Mouse (Mus musculus) heart, embryonic 14.5 days (tissue): ENCODE measurements around the gene Hey2. TPM values are rescaled to one million over a fixed set of nuclear protein-coding genes. Genes with fewer than 3 reads are reported as not detected.

ENCODE experiments used
- ATAC-seq: fragments of 200-750 bp; cut with Nextera tagmentation; 2 replicates; pipeline ENCODE4 v1.8.0; 2017; ENCODE audit warnings: low read depth, moderate TSS enrichment; ENCODE audit not compliant: insufficient number of reproducible peaks, insufficient read depth, low FRiP score
- H3K27ac ChIP-seq, 2 experiments: fragments of 200-500 bp in 1 of 2; fragments of 300-500 bp in 1 of 2; sonication (generic) in 1 of 2; replicated peaks in 1 of 2; 2 replicates each; pipeline ENCODE4 v1.5.1; 2012 to 2014; ENCODE audit warnings: low read depth in 2 of 2, low read length in 2 of 2, control low read depth in 1 of 2, mild to moderate bottlenecking in 1 of 2, mixed read lengths in 1 of 2; ENCODE audit not compliant: control insufficient read depth in 1 of 2, insufficient read depth in 1 of 2
- H3K27me3 ChIP-seq: fragments of 300-500 bp; sonication (generic); 2 replicates; pipeline ENCODE4 v1.6.1; 2014; ENCODE audit warnings: mild to moderate bottlenecking, low read length, control low read depth; ENCODE audit not compliant: control insufficient read depth, insufficient read depth
- H3K36me3 ChIP-seq: fragments of 300-500 bp; sonication (generic); 2 replicates; pipeline ENCODE4 v1.6.1; 2014; ENCODE audit warnings: mild to moderate bottlenecking, control low read depth, low read length, mixed read lengths; ENCODE audit not compliant: control insufficient read depth, insufficient read depth
- H3K4me1 ChIP-seq, 2 experiments: fragments of 200-500 bp in 1 of 2; fragments of 300-500 bp in 1 of 2; sonication (generic) in 1 of 2; 2 replicates each; pipeline ENCODE4 v1.6.1; 2012 to 2014; ENCODE audit warnings: low read length in 2 of 2, control low read depth in 1 of 2, mixed read lengths in 1 of 2; ENCODE audit not compliant: control insufficient read depth in 2 of 2, insufficient read depth in 2 of 2
- H3K4me2 ChIP-seq: fragments of 300-500 bp; sonication (generic); 2 replicates; pipeline ENCODE4 v1.6.1; 2014; ENCODE audit warnings: mild to moderate bottlenecking, low read length
- H3K4me3 ChIP-seq, 2 experiments: fragments of 200-500 bp in 1 of 2; fragments of 300-500 bp in 1 of 2; sonication (generic) in 1 of 2; 2 replicates each; pipeline ENCODE4 v1.5.1; 2012 to 2014; ENCODE audit warnings: low read length in 2 of 2, mild to moderate bottlenecking in 2 of 2, control low read depth in 1 of 2, low read depth in 1 of 2, moderate library complexity in 1 of 2; ENCODE audit not compliant: control insufficient read depth in 1 of 2, insufficient read depth in 1 of 2
- H3K9ac ChIP-seq: fragments of 300-500 bp; sonication (generic); 2 replicates; pipeline ENCODE4 v1.6.1; 2014; ENCODE audit warnings: mild to moderate bottlenecking, low read length
- H3K9me3 ChIP-seq: fragments of 300-500 bp; sonication (generic); 2 replicates; pipeline ENCODE4 v1.6.1; 2016; ENCODE audit warnings: low read length, control low read depth; ENCODE audit not compliant: control insufficient read depth
- WGBS: fragments of 180-500 bp; shearing (Covaris S2); extraction: QIAGEN DNeasy Blood & Tissue Kit; methylation state at CpG from one replicate; pipeline ENCODE4 v1.1.7; 2014; 5-methylcytosine and 5-hydroxymethylcytosine counted together
- polyA plus RNA-seq: library from polyadenylated mRNA; unstranded; fragments of >200 nt; fragmentation: Nextera tagmentation; extraction: Ambion mirVana; gene quantifications from 2 replicates; pipeline ENCODE4 v1.2.1, GENCODE M21; 2014

The Hey2 gene
- polyA plus RNA-seq, result 36.2 and 38.0 TPM in 2 replicates

DNA sequence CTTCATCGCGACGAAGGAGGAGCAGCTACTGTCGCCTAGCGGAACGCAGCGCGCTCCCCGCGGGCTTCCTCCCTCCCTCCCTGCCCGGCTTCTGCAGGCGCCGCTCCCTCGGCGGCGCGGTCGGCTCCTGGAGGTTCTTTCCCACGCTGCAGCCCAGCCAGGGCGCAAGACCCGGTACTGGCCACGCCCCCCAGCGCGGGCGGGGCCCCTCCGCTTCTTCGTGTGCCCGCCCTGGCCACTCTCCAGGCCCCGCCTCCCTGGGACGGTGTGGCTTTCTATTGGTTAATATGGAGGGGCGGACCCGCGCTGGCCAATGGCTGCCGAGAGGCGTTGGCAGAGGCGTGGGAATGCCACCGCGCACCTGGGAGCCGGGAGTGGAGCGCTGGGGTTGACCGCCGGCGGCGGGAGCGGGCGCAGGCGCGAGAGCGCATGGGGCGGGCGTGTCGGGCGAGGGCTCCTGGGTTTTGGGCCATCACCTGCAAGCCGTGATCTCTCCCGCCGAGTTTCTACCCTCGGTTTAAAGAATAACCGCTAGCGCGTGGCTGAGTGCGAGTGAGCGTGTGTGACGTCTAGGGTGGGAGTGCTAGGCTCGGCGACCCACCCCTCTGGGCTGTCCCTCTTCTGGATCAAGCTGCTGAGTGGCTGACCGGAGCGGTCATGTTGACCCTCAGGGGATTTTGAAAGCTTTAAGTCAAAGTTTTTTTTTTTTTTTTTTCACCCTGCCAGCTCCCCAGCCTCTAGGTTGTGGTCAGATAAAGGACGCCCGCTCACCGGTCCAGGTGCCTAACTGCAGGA is at the start of gene Hey2:
Hey2 (minus strand) TSS at position 159 of the 795 bp plus-strand sequence.
- peak; percentile 98 for ATAC-seq
- Histone ChIP-seq H3K36me3 (peaks cover 15% of the 10 kb centered on the region), H3K27ac (peak within 1 kb of the TSS; percentile 94 to 96), H3K4me1 (peaks cover 7 to 17% of the 10 kb centered on the region in 2 experiments), H3K4me2 (peak within 1 kb of the TSS; percentile 81), H3K9ac (peak within 1 kb of the TSS; percentile 96), H3K9me3 (no peaks in the 10 kb centered on the region), H3K4me3 (peak within 1 kb of the TSS; percentile 85 to 87), H3K27me3 (no peaks in the 10 kb centered on the region)
- under 1% methylated on average over 70 of the region's 70 CpGs for WGBS

DNA sequence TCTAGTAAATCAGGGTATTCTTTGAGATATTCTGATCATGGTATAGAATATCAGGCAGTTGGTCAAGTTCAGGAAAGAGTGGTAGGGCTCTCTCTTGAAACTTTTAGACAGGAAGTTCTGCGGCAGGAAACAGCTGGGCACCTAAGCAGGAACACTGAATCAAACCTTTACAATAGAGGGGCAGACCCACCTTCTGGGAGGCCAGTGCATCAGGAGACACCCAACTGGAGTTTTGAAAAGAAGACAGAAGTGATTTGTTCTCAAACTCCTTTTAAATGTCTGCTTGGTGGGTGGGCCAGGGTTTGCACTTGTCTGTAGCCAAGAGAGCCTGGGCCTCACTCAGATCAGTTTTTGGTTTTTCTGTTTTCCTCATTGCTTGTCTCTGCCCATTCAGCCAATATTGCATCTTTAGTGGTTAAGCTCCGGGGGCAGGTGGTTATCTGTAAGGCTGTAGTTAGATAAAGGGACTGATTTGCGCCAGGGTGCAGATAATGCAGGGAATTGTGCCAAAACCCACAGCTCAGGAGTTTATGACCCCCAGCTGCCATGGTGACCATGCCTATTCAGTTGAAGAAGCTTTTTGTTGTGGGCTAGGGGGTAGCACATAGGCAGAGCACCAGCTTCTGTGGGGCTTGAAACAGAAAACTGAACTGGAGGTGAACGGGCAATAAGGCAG is 40.6 kb upstream of the Hey2 start:
- no peak overlapping the region for H3K27ac ChIP-seq
- H3K27me3 ChIP-seq, result no peaks in the 10 kb centered on the region
- no peak overlapping the region for H3K4me2 ChIP-seq
- no peak overlapping the region for H3K9ac ChIP-seq
- no peak overlapping the region for H3K4me3 ChIP-seq
- whole genome bisulfite sequencing, result 45% methylated on average over 4 of the region's 4 CpGs
- no peaks in the 10 kb centered on the region for H3K36me3 ChIP-seq
- ATAC-seq, result no peak
- H3K4me1 ChIP-seq, result peaks cover 6 to 7% of the 10 kb centered on the region in 2 experiments; a peak in 3 of 4 replicates
- H3K9me3 ChIP-seq, result no peaks in the 10 kb centered on the region

DNA sequence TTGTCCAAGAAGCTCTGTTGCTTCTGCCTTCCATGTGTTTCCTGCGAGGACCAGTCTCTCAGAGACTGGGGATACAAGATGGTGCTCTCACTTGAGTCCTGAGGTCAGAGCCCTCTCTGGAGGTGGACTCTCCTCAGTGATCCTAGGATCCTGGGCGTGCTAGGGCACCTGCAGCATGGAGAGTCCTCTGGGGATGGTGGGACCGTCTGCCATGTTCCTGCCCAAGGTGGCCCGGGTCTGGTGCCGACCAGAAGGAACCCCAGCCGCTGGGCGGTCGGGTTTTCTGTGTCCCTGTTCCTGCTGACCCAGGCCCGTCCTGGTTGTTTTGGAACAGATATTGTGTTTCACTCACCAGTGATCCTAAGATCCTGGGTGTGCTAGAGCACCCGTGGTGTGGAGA is 38.5 kb upstream of the Hey2 start:
- H3K27me3 ChIP-seq, result no peaks in the 10 kb centered on the region
- H3K4me1 ChIP-seq, result peaks cover 6 to 7% of the 10 kb centered on the region in 2 experiments; a peak in 3 of 4 replicates
- 87% methylated on average over 10 of the region's 10 CpGs for WGBS
- H3K27ac ChIP-seq, result no peak overlapping the region
- no peaks in the 10 kb centered on the region for H3K9me3 ChIP-seq
- H3K4me2 ChIP-seq, result no peak overlapping the region
- H3K4me3 ChIP-seq, result no peak overlapping the region
- no peaks in the 10 kb centered on the region for H3K36me3 ChIP-seq
- no peak overlapping the region for H3K9ac ChIP-seq
- no peak for ATAC-seq

DNA sequence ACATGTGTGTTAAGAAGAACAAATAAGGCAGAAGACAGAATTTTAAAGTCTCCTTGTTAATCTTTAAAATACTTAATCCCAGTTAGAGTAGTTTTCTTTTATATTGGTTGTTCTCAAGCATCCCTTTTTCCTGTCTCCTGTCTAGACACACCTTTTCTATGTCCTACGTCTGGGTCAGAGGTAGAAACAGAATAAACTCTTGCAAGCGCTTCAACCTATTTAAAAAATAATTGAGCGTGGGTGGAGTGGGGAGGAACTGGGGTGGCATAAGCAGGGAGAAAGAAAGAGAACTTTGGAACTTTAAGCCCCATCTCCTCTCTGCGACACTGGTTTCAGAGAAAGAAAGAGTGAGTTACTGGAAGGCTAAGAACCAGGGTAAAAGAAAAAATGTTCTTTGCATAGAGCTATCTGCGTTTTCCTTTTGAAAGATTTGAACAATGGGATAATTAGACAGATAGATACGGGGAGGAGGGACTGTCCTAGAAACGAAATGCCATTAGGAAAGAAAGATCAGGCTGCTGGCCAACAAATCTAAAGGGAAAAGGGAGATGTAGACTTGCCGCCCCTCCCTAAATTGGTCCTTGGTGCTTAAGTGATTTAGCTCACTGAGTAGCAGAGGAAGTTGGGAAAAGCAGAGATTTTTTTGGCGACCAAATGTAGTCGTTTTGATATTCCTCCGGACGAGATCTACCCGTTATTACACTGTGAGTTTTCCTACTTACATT is 2.7 kb upstream of the Hey2 start:
- no peaks in the 10 kb centered on the region for H3K9me3 ChIP-seq
- H3K4me3 ChIP-seq, result peak overlapping the region in 1 of 2 experiments; percentile 87; a peak in 2 of 4 replicates
- H3K9ac ChIP-seq, result peak overlapping the region; percentile 84
- WGBS, result 28% methylated on average over 13 of the region's 13 CpGs
- H3K27me3 ChIP-seq, result no peaks in the 10 kb centered on the region
- peak overlapping the region; percentile 42 to 94; a peak in 3 of 4 replicates for H3K27ac ChIP-seq
- H3K4me2 ChIP-seq, result peak overlapping the region; percentile 81
- no peak for ATAC-seq
- peaks cover 5 to 15% of the 10 kb centered on the region in 2 experiments for H3K4me1 ChIP-seq
- peaks cover 4% of the 10 kb centered on the region; the same call in 1 of the 2 replicates for H3K36me3 ChIP-seq

DNA sequence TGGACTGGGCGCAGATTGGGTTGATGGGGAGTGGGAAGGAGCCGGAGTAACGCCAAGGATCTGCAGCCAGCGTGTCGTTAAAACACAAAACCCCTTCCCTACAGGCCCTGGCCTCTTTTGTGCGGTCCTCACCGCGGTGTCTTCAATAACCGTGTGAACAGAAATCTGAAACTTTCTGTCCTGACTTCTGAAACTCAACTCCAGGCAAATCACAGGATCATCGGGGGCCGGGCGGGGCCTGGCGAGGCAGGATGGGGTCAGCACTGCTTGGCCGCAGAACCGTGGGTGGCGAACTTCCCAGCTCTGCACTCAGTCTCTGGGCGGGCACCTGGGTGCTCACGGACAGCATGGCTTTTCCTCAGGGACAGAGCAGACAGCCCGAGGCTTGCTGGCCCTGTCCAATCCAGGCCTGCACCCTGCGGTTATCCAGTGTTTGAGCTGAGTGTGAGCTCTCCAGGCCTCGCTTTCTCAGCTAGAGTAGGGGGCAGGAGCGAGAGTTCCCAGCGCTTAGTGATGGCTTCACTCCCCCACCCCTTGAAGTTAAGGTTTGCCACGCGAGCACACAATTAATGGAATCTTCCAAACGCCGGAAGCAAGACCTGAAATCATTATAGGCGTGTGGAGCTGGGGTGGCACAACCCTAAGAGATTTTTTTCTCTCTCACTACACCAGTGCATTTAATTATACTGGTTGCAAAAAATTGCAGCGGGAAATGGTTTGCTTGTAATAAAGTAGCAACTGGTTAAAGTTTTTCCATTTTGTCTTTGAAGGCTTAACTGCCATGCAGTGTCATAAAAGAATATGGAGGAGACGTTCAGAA is 1.8 kb upstream of the Hey2 start:
- Histone ChIP-seq H3K27me3 (no peaks in the 10 kb centered on the region), H3K4me1 (peaks cover 5 to 15% of the 10 kb centered on the region in 2 experiments), H3K36me3 (peaks cover 8% of the 10 kb centered on the region; the same call in 1 of the 2 replicates), H3K9me3 (no peaks in the 10 kb centered on the region), H3K4me2 (peak overlapping the region; percentile 81), H3K9ac (peak overlapping the region; percentile 84), H3K27ac (peak overlapping the region; percentile 94 to 96), H3K4me3 (peak overlapping the region; percentile 56 to 87)
- no peak for ATAC-seq
- 6% methylated on average over 30 of the region's 30 CpGs for WGBS

DNA sequence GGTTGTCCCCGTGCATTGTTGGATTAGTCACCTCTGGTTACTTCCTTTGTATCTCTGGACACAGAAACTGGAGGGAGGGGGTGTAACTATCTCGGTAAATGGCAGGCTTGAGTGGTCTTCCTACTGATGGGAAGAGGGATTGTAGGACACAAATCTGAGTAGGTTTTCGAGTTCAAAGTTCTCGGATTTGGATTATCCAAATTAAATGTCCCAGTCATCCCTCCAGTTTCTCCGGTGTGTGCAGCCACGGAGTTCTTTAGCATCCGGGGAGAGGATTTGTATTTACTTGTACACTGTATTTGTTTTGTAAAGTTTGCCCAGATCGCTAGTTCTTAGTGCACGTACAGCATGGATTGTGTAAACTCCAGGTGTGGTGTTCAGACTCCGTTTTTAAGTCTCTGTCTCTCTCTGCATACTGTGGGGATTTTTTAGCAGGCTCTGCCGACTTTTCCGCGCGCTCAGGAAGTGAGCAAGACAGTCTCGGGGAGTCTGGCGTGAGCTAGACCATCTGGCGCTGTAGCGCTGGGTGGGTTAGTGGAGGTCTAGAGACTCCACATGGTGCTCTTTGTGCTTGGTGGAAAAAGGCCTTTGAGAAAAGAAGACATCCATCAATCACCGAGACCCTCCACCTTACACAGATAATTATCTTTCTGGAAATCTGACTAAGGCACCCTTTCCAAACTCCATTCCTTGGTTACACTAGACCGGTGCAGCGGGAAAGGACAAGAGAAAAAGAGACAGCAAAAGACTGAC is 1.0 kb upstream of the Hey2 start:
- ATAC-seq, result no peak
- Histone ChIP-seq H3K27me3 (no peaks in the 10 kb centered on the region), H3K4me1 (peaks cover 5 to 15% of the 10 kb centered on the region in 2 experiments), H3K9me3 (no peaks in the 10 kb centered on the region), H3K4me2 (peak overlapping the region; percentile 81), H3K4me3 (peak overlapping the region; percentile 56 to 87), H3K9ac (peak overlapping the region; percentile 84), H3K36me3 (peaks cover 10% of the 10 kb centered on the region; the same call in 1 of the 2 replicates), H3K27ac (peak overlapping the region; percentile 94 to 96)
- 2% methylated on average over 21 of the region's 21 CpGs for WGBS
